Mouse (Mus musculus) WW6 (cell line): Measurements from ENCODE around the gene Itprip.
"Not testable (repeated sequence)": the region's sequence is repeated elsewhere in the genome, so short reads cannot be mapped to it uniquely, and the experiment has no call there.

Experiments
- DNase-seq: peaks from one replicate; pipeline ENCODE4 v3.0.0-alpha.2; 2013; ENCODE audit warnings: low read depth, low spot score

Itprip gene

GRCm38 (mm10) chr19:47853951-47854795, 64.9 kb downstream of the Itprip start:
- DNase-seq, result peak; percentile 20

- no peak for DNase-seq
Observed at GRCm38 (mm10) chr19:47853053-47853452, 66.0 kb downstream of the Itprip start.

- DNase-seq, result not testable (repeated sequence)
Observed at GRCm38 (mm10) chr19:47852131-47852530, 67.0 kb downstream of the Itprip start.

- no peak for DNase-seq
Observed at GRCm38 (mm10) chr19:47849735-47850134, 69.4 kb downstream of the Itprip start.
